Mouse (Mus musculus): Measurements from ENCODE around the gene Gucy2d. TPM values are rescaled to one million over a fixed set of nuclear protein-coding genes. Genes with fewer than 3 reads are reported as not detected.

Gucy2d gene
- total RNA-seq, 2 experiments from 2014 or later: not detected

DNA sequence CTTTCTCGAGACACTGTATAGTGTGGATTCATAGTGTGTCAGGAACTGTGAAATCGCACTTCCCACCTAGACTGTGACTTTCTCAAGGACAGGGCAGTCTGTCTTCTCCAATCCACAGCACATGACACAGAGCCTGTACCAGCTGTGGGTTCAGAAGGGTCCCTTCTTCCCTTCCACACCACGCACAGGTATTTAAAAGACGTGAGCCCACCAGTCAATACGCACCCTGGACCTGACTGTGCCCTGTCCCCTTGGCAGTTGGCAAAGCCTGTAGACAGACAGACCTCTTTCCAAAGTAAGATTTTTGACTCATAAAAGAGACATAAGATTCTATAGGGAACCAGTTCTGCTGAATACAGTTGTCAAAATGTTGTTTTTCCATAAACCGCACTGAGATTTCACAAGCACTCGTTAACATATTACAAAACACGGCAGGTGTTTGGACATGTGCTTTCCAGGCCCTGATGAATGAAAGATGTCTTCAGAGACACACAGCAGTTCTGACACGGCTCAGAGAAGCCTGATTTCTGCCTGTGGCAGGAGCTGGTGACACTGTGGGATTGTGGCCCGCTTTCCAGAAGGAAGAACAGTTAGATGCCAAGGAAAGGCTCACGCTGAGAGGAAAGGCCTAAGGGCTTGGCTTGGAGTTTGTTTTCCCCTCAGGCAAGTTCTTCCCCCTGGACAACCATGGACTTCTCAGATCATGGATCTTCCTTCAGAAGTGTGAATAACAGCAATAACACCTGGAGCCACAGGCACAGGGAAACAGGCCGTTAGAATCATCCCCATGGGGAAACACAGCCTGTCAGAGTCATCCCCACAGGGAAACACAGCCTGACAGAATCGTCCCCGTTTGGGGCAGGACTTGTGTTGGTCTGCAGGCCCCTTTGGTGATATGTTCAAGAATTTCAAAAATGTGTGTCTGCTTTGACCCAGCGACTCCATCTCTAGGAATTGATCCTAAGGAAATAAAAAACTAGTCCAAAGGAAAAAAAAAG lies 71.0 kb downstream of the Gucy2d start:
- no peak for DNase-seq (ENCODE audit: low spot score in 2 of 2)

DNA sequence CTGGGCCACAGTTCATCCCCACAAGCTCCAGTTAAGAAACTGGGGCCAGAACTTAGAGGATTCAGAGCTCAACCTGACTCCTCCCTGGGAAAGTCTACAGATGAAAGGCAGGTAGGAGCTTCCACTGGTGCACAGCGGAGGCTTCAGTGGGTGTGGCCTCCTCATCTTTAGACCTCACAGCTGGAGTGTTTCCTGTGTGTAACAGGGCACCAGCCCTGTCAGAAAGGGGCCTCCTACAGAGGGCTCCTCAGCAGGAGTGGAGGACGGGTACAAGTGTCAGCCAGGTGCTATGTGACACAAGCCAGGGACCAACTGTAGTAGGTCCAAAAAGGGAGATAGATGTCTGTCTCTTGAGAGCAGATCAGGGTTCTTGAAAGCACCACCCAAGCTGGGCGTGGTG lies 73.0 kb downstream of the Gucy2d start:
- no peak for DNase-seq (ENCODE audit: low spot score in 2 of 2)

DNA sequence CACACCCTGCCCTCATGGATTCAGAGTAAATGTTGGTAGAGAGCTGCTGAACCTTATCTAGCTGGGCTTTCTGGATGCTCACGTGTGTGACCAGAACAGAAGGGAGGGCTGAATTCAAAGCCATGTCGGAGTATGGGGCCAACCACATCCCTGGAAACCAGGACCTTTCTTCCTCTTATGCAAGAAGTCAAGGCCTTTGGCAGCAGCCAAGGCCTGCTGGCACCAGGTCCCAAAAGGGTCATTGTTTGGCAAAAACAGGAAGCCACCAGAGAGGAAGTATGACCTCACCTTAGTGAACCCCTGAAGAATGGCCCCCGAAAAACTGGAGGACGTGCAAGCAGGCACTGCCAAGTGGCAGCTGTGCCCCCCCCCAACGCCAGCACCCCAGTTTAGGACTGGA lies 82.4 kb downstream of the Gucy2d start:
- DNase-seq (ENCODE audit: low spot score in 2 of 2): no peak

DNA sequence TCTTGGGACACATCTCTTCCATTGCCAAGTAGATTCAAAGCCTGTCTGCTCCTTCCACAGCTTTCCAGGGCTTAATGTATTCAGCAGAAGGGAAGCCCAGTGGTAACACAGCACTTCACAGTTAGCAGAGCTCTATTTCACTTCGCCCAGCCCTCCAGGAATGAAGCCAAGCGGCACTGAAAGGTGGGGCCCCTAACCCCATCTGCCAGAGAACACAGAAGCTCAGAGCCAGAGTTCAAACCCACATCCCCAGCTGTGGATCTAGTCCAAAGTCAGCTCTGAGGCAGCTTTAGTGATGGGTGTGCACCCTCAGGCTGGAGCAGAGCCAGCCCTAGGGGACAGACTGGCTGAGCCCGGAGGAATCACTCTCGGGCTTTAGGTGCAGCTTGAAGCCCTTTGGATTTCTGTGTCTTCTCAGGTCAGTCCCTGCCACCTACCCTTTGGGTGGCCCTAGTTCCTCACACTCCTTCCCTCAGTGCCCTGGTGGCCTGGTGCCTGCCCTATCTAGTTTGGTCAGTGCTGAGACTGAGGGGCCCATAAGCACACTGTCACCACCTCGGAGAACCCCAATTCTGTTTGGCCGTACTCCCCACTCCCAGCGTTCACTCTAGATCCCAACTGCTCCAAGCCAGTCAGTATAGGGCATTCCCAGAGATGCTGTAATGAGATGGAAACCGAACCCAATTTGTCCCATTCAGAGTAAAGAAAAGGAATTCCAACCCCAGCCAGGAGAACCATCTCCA lies 83.0 kb downstream of the Gucy2d start:
- no peak for DNase-seq (ENCODE audit: low spot score in 2 of 2)

DNA sequence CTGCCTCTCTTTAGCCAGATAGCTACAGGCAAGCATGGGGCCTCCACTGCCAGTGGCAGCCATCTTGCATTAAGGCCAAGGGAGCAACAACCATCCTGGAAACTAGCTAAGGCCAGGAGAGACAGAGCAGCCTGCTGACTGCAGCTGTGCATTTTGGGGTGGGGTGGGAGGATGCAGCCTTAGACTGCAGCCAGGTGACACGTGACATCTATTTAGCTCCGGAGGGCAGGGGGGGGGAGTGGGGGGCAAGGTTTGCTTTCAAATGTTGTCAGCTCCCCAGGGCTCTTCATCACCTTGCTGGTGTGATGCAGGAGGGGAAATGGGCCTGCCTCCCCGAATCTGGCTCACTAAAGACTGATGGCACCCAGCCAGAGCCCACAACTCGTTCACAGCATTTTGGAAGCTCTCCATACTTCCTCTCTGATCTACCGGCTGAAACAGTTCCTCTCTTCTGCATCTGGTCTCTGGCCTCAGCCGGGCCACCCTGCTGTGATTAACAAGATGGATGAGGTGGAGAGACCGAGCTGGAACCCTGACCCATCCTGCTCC lies 83.7 kb downstream of the Gucy2d start:
- DNase-seq (ENCODE audit: low spot score in 2 of 2): peak in 1 of 2 experiments; percentile 62

DNA sequence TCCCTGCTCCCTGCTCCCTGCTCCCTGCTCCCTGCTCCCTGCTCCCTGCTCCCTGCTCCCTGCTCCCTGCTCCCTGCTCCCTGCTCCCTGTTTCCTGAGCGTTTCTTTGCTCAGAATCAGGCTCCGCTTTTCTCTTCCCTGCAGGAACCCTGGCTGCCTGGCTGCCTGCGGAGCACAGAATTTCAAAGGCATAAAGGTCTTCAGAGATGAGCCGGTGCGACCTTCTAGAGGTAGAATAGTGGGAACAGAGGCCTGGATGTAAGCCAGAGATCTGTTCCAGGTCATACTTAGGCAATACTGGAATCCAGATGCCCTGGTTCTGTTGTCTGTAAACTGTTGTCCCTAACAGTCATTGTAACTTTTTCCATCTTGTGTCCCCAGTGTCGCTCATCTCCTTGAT lies 84.2 kb downstream of the Gucy2d start:
- DNase-seq (ENCODE audit: low spot score in 2 of 2): no peak

DNA sequence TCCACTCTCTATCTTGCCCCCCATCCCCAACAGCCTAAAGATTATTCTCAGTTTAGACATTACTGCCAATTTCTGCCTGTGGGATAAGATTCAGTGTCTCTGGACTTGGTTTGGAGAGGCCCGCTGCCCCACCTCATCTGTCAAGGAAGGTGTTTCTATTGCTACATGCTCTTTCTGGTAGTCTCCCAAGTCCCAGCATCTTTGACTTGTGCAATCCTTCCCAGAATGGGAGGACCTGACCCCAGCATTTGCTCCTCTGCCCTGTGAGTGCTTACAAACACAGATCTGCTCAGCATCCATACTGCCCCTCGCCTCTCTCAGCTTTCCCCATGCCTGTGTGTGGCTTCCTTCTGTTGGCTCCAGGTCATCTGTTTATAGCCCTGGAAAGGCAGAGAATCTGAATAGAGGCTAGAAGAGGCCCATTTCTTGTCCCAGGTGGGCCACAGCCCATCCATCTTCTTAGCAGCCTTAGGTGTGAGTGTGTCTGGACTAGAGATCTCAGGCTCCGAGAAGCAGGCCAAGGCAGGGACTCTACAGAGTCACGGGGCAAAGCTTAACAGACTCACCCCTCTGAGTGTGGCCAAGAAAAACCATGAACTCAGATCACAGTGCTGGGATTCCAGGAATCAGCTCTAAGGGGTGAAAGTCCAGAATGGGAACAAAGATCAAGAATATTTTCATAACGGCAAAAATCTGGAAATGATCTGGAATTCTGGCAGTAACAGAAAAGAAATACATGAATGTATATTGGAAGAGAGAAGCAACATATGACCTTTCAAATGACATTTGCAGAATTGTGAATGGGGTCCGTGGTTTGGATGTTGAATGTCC lies 84.9 kb downstream of the Gucy2d start:
- DNase-seq (ENCODE audit: low spot score in 2 of 2): no peak

Other genes starting within 250 kb of the Gucy2d start
- under 1 TPM; 0.23 to 0.26 TPM for gene B3gnt6, start 240.9 kb upstream of the Gucy2d start, total RNA-seq (2021)
- gene Acer3, start 119.2 kb upstream of the Gucy2d start, total RNA-seq (2021): 10 to 100 TPM; 14.6 to 20.0 TPM
- gene Tsku, start 79.1 kb upstream of the Gucy2d start, total RNA-seq (2021): 1 to 10 TPM; 3.8 to 4.1 TPM
- gene Lrrc32, start 48.9 kb downstream of the Gucy2d start, total RNA-seq (2021): 1 to 10 TPM; 1.9 to 3.2 TPM
- gene Emsy, start 216.4 kb downstream of the Gucy2d start, total RNA-seq (2021): 10 to 100 TPM; 60.9 to 63.1 TPM

Measured in layer of hippocampus, postnatal 14 days (tissue).